ENCODE assay signal across 10 mouse cellular contexts in genomic region chr1:80665161-80665560, GRCm38 (mm10).
A peak's percentile ranks its signal among the peaks of the same experiment; 100 is the strongest.
DNase-seq lines count a peak whose midpoint lies in the region; ATAC-seq lines count a peak whose summit lies in the region.
"Had no signal": no experiment of that assay in that cellular context is flagged by ENCODE, and none has a peak within 500 bp of the region (broad histone marks: within the 10 kb centered on the region; RNA-seq: fewer than 3 reads in every experiment).

No protein-coding gene starts in this region.

- H3K4me2 ChIP-seq in liver, embryonic 12.5 days: no peak overlapping the region
- no peak overlapping the region for H3K4me2 ChIP-seq in heart, embryonic 15.5 days
- H3K4me2 ChIP-seq: heart, embryonic 13.5 days; midbrain, embryonic 13.5 days had no signal

- H3K9me3 ChIP-seq in liver, embryonic 12.5 days (replicated peaks): no peaks in the 10 kb centered on the region
- no peaks in the 10 kb centered on the region for H3K9me3 ChIP-seq in heart, embryonic 15.5 days (replicated peaks)
- H3K9me3 ChIP-seq: heart, embryonic 13.5 days; midbrain, embryonic 13.5 days had no signal

- H3K4me1 ChIP-seq in liver, embryonic 12.5 days: no peaks in the 10 kb centered on the region
- no peaks in the 10 kb centered on the region for H3K4me1 ChIP-seq in heart, embryonic 15.5 days (replicated peaks)
- H3K4me1 ChIP-seq: heart, embryonic 13.5 days; midbrain, embryonic 13.5 days had no signal

- 39% methylated on average over 6 of the region's 6 CpGs for WGBS in liver, embryonic 12.5 days (ENCODE audit: insufficient replicate concordance)
- 80% methylated on average over 6 of the region's 6 CpGs for WGBS in heart, embryonic 15.5 days

- H3K4me3 ChIP-seq in liver, embryonic 12.5 days: no peak overlapping the region
- peak overlapping the region; percentile 9; the same call in 1 of the 2 replicates for H3K4me3 ChIP-seq in heart, embryonic 15.5 days
- H3K4me3 ChIP-seq: heart, embryonic 13.5 days; midbrain, embryonic 13.5 days had no signal

- no peaks in the 10 kb centered on the region for H3K27me3 ChIP-seq in liver, embryonic 12.5 days (replicated peaks)
- H3K27me3 ChIP-seq in heart, embryonic 15.5 days: no peaks in the 10 kb centered on the region
- H3K27me3 ChIP-seq: heart, embryonic 13.5 days; midbrain, embryonic 13.5 days had no signal

- DNase-seq in liver: peak; percentile 5
- DNase-seq in monocyte, adult 2 months (ENCODE audit: low read depth in 1 of 2, low spot score in 2 of 2): peak; percentile 42 to 49
- DNase-seq in thymus, postnatal 25 days: peak; percentile 72
- no peak for DNase-seq in right cerebral cortex, postnatal 4 days
- DNase-seq in frontal cortex, postnatal 14 days (ENCODE audit: low spot score in 2 of 2): no peak

- H3K36me3 ChIP-seq in liver, embryonic 12.5 days: no peaks in the 10 kb centered on the region
- H3K36me3 ChIP-seq in heart, embryonic 15.5 days: no peaks in the 10 kb centered on the region
- H3K36me3 ChIP-seq: heart, embryonic 13.5 days; midbrain, embryonic 13.5 days had no signal

- no peak overlapping the region for H3K9ac ChIP-seq in liver, embryonic 12.5 days
- H3K9ac ChIP-seq in heart, embryonic 15.5 days: no peak overlapping the region
- H3K9ac ChIP-seq: heart, embryonic 13.5 days; midbrain, embryonic 13.5 days had no signal

- H3K27ac ChIP-seq in liver, embryonic 12.5 days: no peak overlapping the region
- H3K27ac ChIP-seq in heart, embryonic 15.5 days: no peak overlapping the region
- H3K27ac ChIP-seq: heart, embryonic 13.5 days; midbrain, embryonic 13.5 days had no signal

- ATAC-seq in liver, embryonic 12.5 days: no peak
- no peak for ATAC-seq in heart, embryonic 15.5 days (replicated peaks; ENCODE audit: insufficient number of reproducible peaks, insufficient read depth, low FRiP score, low read depth)
- no peak for ATAC-seq in erythroblast, adult 5-6 weeks (replicated peaks; ENCODE audit: low FRiP score, poor library complexity, severe bottlenecking)
- ATAC-seq: midbrain, embryonic 13.5 days had no signal

Comparison
In these comparisons a context has a peak if more than half of its experiments do, and no peak if none do; other contexts are left out.
1. DNase-seq: peak in liver (single experiment), monocyte, adult 2 months (2 of 2) and thymus, postnatal 25 days (single experiment); none in right cerebral cortex, postnatal 4 days (single experiment) and frontal cortex, postnatal 14 days (0 of 2).